Mouse (Mus musculus): Measurements from ENCODE around the gene Rep15. TPM values are rescaled to one million over a fixed set of nuclear protein-coding genes. Genes with fewer than 3 reads are reported as not detected.

The Rep15 gene
- polyA plus RNA-seq, 1 experiment from 2014 or later = 2.4 TPM

DNA sequence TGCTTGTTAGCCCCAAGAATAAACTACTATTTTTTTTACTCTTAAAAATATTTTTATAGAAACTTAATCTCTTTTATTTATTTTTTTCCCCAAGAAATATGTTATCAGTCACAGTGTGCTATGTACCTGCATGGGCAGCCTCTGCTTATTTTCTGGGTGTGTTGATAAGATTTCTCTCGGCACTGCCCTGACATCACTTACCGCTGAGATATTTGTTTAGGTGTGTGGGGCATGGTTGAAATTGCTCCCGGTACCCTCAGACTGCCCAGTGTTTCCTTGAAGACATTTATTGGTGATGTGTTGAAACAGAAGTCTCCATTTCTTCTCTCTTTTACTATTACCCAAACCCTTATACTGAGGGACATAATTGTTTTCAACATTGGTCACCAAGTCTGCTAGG is 7.6 kb upstream of the Rep15 start:
- no peaks in the 10 kb centered on the region for H3K27me3 ChIP-seq
- no peak for TF ChIP-seq CTCF (IDR thresholded peaks at IDR 0.05)
- ATAC-seq (no peak), DNase-seq (ENCODE audit: low read depth, low spot score) (no peak)
- POLR2A ChIA-PET = no interaction called here
- CTCF ChIA-PET = interaction anchor here (1.6 kb wide), 1 partner anchor 10 kb away, joined by 3 read pairs; no protein-coding TSS in a partner anchor
- in situ Hi-C loops (cut with MboI; ENCODE audit: low pct_unique_long_range_greater_than_20kb) = loop anchor here (10.0 to 25.0 kb wide), 3 partner anchors 780 to 1113 kb away; no protein-coding TSS in a partner anchor

DNA sequence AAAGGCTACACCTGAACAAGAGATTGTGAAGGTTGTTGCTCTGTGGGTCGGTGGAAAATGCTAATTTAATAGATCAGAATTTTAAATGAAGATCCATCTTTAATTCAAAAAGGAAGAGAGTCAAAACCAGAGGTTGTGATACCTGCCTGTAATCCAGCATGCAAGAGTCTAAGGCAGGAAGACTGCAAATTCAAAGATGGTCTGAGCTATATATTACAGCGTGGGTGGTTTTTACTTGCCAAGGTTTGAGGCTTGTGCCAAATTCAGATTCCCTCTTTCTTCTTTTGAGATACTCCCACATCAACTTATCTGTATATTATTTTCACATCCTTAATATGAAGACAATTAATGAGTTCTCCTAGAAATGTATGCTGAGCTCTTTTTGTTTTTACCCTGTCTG is 4.0 kb upstream of the Rep15 start:
- ChIA-PET POLR2A (interaction anchor here (1.7 kb wide), 1 partner anchor 13 kb away, joined by 3 read pairs; no protein-coding TSS in a partner anchor), CTCF (interaction anchor here (1.1 to 1.3 kb wide), 2 partner anchors 8 to 14 kb away, joined by 3 to 5 read pairs; no protein-coding TSS in a partner anchor)
- no peak for TF ChIP-seq CTCF (IDR thresholded peaks at IDR 0.05)
- no peaks in the 10 kb centered on the region for H3K27me3 ChIP-seq
- in situ Hi-C loops (cut with MboI; ENCODE audit: low pct_unique_long_range_greater_than_20kb) = loop anchor here (10.0 kb wide), 1 partner anchor 776 kb away; no protein-coding TSS in a partner anchor
- ATAC-seq = no peak
- DNase-seq (ENCODE audit: low read depth, low spot score) = no peak

DNA sequence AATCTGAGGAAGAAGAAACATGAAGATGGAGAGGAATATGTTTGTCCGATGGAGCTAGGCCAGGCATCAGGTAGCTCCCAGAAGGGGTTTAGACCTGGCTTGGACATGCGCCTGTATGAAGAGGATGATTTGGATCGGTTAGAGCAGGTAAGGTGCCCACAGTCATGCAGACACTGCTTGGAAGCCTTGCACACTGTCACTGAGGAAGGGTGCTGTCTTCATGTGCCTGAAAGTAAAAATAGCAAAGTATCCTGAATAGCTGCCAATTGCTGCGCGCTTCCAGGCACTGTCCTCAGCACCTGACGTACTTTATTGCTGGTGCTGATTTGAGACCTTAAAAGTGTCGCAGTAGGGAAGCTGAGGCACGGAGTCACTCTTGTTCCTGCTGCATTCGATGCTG is 2.8 kb upstream of the Rep15 start:
- in situ Hi-C loops (cut with MboI; ENCODE audit: low pct_unique_long_range_greater_than_20kb) = loop anchor here (10.0 kb wide), 1 partner anchor 775 kb away; no protein-coding TSS in a partner anchor
- DNase-seq (ENCODE audit: low read depth, low spot score) = no peak
- TF ChIP-seq CTCF (IDR thresholded peaks at IDR 0.05) = no peak

DNA sequence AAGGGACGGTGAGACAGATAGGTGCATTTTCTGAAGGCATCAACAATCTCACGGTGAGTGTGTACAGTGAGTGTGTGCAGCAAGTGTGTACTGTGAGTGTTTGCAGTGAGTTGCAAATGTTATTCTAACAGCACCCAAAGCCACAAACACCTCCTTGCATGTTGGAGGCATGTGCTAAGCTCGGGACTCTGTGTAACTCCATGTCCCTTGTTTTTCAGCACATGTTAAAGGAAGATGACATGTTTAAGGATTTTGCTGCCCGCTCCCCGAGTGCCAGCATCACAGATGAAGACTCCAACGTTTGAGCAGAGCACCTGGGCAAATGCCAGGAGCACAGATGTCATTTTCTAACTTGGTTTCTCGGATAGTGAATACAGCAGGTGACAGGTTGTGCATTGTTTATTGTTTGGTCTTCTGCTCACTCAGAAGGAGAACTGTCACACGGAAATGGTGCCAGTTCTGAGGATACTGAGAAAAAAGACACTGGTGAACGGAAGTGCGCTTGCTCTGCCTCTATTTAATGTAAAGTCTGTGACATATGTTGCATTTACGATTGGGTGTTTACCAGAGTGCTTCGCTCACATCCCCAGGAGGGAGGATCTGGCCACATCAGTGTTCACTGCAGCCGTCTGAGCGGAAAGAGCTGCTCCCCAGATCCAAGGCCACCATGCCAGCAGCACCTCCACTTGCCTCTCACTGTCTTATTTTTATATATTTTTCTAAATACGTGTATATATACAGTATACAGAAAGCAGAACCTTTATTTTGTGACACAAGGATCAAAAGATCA is 2.1 kb upstream of the Rep15 start:
- CTCF ChIA-PET = no interaction called here
- H3K27me3 ChIP-seq = no peaks in the 10 kb centered on the region
- ATAC-seq (no peak), DNase-seq (ENCODE audit: low read depth, low spot score) (no peak)
- no peak for TF ChIP-seq CTCF (IDR thresholded peaks at IDR 0.05)
- in situ Hi-C loops (cut with MboI; ENCODE audit: low pct_unique_long_range_greater_than_20kb) = no loop called here
- POLR2A ChIA-PET = no interaction called here

More for the DNA sequence above, 2.8 kb upstream of the Rep15 start:
- no peak for ATAC-seq
- H3K27me3 ChIP-seq = no peaks in the 10 kb centered on the region
- CTCF ChIA-PET = interaction anchor here (1.3 kb wide), 1 partner anchor 9 kb away, joined by 3 read pairs; no protein-coding TSS in a partner anchor
- POLR2A ChIA-PET = interaction anchor here (1.7 kb wide), 1 partner anchor 14 kb away, joined by 3 read pairs; no protein-coding TSS in a partner anchor

DNA sequence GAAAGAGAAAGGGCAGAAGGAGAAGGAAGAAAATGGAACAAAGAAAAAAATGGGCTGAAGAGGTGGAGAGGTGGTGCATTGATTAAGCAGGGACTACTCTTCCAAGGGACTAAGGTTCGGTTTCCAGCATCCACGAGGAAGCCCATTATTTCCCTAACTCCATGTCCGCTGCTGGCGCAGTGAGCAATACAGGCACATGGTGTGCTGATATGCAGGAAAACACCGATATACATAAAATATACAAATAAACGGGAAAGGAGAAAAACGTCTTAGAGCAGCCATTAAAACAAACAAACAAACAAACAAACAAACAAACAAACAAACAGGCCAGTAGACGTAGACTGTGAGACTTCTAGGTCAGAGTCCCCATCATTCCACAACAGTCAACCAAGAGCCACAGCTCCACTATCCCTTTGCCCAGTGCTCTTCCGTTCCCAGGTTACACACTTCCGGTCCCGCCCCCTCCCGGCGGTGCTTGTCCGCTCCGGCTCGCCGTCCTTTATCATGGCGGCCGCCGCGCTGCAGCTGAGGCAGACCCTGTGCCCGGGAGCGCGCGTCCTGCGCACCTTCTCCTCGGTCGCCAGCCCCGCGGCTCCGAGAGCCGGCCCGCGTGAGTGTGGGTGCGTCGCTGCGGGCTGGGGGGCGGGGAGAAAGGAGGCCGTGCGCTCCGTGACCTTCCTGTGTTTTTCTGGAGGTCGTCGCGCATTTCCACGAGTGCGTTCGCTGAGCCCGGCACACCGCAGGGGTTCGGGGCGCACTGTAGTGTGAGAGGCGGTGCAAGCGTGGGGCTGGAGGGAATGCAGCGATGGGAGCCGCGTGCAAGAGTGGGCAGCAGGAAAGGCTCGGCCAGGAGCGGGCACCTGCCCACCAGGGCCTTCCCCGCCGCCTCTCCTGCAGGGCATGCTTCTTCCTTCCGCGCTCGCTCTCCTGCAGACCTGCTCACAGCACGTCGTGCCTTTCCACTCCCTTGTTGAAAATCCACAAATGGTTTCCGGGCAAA is 10.2 kb downstream of the Rep15 start, which contains the start of gene Mrps35:
Gene Mrps35, plus strand, starts transcription at position 474 of the 1,000 bp plus-strand sequence.
- POLR2A ChIA-PET = no interaction called here
- H3K27me3 ChIP-seq = no peaks in the 10 kb centered on the region
- CTCF ChIA-PET = no interaction called here
- DNase-seq (ENCODE audit: low read depth, low spot score) = no peak
- TF ChIP-seq CTCF (IDR thresholded peaks at IDR 0.05) = no peak
- ATAC-seq = peak; percentile 90
- in situ Hi-C loops (cut with MboI; ENCODE audit: low pct_unique_long_range_greater_than_20kb) = no loop called here

DNA sequence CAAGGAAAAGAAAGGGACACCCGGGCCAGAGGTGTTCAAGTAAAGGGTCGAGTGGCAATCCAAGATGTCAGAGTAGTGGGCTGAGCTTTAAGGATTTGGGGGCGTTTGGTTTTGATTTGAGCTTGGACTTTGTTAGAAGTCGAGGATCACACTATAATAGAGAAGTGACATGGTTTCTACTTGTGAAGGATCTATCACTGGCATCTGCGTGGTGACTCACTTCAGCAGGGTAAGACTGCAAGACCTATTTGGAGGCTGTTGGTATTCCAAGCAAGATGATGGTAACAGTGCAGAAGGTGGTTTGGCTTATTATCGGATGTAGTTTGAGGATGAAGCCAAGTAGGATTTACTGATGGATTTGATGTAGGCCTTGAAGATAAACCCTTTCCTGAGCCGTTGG is 11.2 kb downstream of the Rep15 start:
- in situ Hi-C loops (cut with MboI; ENCODE audit: low pct_unique_long_range_greater_than_20kb) = no loop called here
- ChIA-PET POLR2A (no interaction called here), CTCF (no interaction called here)
- H3K27me3 ChIP-seq = no peaks in the 10 kb centered on the region
- ATAC-seq = no peak
- no peak for TF ChIP-seq CTCF (IDR thresholded peaks at IDR 0.05)
- DNase-seq (ENCODE audit: low read depth, low spot score) = no peak

DNA sequence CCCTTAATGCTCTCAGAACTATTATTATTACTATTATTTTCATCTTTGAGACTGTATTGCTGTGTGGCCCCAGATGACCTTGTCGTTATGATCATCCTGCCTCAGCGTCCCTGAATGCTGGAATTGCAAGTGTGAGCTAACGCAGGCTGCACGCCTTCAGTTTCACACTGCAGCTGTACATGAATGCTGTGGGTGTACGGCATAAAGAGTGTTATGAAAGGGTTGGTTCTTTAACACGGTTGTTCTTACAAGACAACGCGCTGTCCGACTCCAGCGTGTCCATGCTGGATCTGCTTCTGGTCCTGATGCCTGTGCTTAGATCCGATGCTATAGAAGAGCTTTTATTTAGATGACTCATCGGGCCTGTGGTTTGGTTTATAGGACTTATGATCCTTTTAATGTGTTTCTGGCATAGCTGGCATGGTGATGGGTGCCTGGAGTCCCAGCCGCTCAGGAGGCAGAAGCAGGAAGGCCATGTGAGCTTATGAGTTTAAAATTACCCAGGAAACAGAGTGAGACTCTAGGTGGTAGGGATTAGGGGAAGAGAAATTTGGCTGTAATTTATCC is 16.9 kb downstream of the Rep15 start:
- POLR2A ChIA-PET = no interaction called here
- CTCF ChIA-PET = interaction anchor here (0.7 kb wide), 1 partner anchor 9 kb away, joined by 3 read pairs; no protein-coding TSS in a partner anchor
- ATAC-seq = no peak
- in situ Hi-C loops (cut with MboI; ENCODE audit: low pct_unique_long_range_greater_than_20kb) = no loop called here
- no peak for TF ChIP-seq CTCF (IDR thresholded peaks at IDR 0.05)
- H3K27me3 ChIP-seq = no peaks in the 10 kb centered on the region
- DNase-seq (ENCODE audit: low read depth, low spot score) = no peak

DNA sequence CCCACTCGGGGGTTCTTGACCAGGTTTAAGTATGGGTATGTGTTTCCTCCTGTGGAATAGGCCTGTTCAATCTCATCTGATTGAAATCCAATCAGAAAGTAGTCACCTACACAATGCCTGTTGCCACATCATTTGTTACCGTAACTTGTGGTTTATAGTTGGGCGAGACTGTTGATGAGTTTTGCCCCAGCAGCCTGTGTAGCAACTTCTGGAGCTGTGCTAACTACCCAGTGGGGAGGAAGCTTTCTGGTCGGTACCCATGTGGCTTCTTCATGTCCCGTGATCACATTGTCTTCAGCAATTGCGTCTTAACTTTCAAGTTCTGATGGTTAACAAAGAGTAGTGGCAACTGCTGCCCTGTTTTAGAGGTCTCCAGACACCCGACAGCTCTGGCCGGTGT is 19.3 kb downstream of the Rep15 start:
- POLR2A ChIA-PET = no interaction called here
- ATAC-seq (no peak), DNase-seq (ENCODE audit: low read depth, low spot score) (no peak)
- no peaks in the 10 kb centered on the region for H3K27me3 ChIP-seq
- in situ Hi-C loops (cut with MboI; ENCODE audit: low pct_unique_long_range_greater_than_20kb) = no loop called here
- TF ChIP-seq CTCF (IDR thresholded peaks at IDR 0.05) = no peak
- CTCF ChIA-PET = no interaction called here

DNA sequence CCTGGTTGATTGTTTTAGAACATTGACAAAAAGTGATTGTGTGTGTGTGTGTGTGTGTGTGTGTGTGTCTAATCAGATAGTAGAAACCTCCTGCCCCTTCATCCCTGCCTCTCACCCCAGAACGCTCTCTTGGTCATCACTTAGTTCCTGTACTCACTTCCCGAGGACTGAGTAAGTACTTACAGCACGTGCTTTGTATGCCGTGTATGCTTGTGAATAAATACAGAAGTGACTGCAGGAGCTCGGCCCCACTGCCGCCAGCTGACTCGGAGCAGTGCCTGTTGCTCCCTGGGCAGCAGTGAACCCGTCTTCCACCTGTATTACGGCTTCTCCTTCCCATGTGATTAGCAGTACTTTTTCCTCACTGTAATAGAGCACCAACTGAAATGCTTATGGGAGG is 20.1 kb downstream of the Rep15 start:
- TF ChIP-seq CTCF (IDR thresholded peaks at IDR 0.05) = no peak
- no peak for DNase-seq (ENCODE audit: low read depth, low spot score)
- ATAC-seq = no peak
- in situ Hi-C loops (cut with MboI; ENCODE audit: low pct_unique_long_range_greater_than_20kb) = no loop called here
- ChIA-PET POLR2A (no interaction called here), CTCF (no interaction called here)
- H3K27me3 ChIP-seq = no peaks in the 10 kb centered on the region
